Mouse (Mus musculus): ENCODE data around the gene Pter. TPM values are rescaled to one million over a fixed set of nuclear protein-coding genes. Genes with fewer than 3 reads are reported as not detected.

The Pter gene
- 51.3 TPM for polyA plus RNA-seq (2014; fragmentation: Illumina TruSeq; extraction: RNeasy Lipid Tissue Mini Kit (QIAGEN cat#74804); ENCODE audit: low read depth, low replicate concordance)

DNA sequence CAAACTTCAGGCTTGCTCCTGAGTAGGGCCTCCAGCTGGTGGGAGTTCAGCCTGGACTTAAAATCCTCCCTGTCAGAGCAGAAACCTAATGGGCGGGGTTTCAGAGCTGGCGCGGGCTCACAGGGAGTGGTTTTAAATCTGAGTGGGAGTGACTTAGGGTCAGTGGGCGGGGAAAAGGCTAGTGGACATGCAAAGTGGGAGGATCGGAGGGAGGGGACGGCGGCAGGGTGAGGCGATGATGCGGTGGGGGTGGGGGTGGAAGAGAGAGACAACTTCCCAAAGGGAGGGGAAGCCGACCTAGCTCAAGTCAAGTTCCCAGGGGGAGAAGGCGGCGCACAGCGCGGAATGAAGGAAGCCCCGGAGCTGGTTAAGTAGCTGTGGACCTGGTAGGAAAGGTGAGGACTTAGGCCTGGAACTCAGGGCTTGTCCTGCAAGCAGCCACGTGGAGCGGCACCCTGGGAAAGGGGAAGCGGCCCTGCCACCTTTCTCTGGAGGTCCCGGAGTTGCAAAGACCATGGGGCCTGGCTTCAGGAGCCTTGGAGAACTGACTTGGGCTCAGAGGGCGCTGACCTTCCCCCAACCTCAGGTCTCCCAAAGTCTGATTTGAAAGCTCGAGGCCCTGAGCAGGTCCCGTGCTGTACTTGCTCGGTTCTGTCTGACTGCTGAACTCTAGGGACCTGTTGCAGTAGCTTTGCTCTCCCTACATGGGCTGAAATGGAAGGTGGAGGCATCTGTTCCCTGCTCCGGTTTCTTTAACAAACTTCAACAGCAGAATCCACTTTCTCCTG, at the start of gene Pter:
TSS of gene Pter (plus strand) at position 238 of the 788 bp plus-strand sequence.

GRCm38 (mm10) chr2:13011472-13011871, 87.6 kb downstream of the Pter start, which contains the start of gene C1ql3:
Gene C1ql3, minus strand, starts transcription at chr2:13011806.

Other genes with a start within 250 kb of the Pter start
- 0.23 TPM for gene C1ql3, start 87.8 kb downstream of the Pter start, polyA plus RNA-seq (2014; fragmentation: Illumina TruSeq; extraction: RNeasy Lipid Tissue Mini Kit (QIAGEN cat#74804); ENCODE audit: low read depth, low replicate concordance)